Mouse (Mus musculus): ENCODE results near the gene Alg9. TPM values are rescaled to one million over a fixed set of nuclear protein-coding genes. Genes with fewer than 3 reads are reported as not detected.

Gene Alg9
- polyA plus RNA-seq, 1 experiment from 2014 or later, result 57.9 TPM

GRCm38 (mm10) chr9:50740867-50741784, 33.7 kb upstream of the Alg9 start:
- H3K27ac ChIP-seq (ENCODE audit: low read depth, low read length), result no peak overlapping the region
- H3K27me3 ChIP-seq (replicated peaks; ENCODE audit: control insufficient read depth, insufficient read depth, low read length), result no peaks in the 10 kb centered on the region
- no peak overlapping the region for H3K4me3 ChIP-seq (ENCODE audit: low read length)
- no peaks in the 10 kb centered on the region for H3K9me3 ChIP-seq (ENCODE audit: control insufficient read depth, low read length)
- no peak for ATAC-seq
- peaks cover 4% of the 10 kb centered on the region; the same call in 1 of the 2 replicates for H3K4me1 ChIP-seq (ENCODE audit: control insufficient read depth, insufficient read depth, low read depth, low read length)
- no peaks in the 10 kb centered on the region for H3K36me3 ChIP-seq (ENCODE audit: control insufficient read depth, insufficient read depth, low read length)
- no peak overlapping the region for H3K9ac ChIP-seq (ENCODE audit: low read depth, low read length)
- WGBS, result 87% methylated on average over 14 of the region's 14 CpGs
- H3K4me2 ChIP-seq (ENCODE audit: low read length), result no peak overlapping the region

- no peaks in the 10 kb centered on the region for H3K9me3 ChIP-seq (ENCODE audit: control insufficient read depth, low read length)
- H3K9ac ChIP-seq (ENCODE audit: low read depth, low read length), result no peak overlapping the region
- H3K36me3 ChIP-seq (ENCODE audit: control insufficient read depth, insufficient read depth, low read length), result no peaks in the 10 kb centered on the region
- ATAC-seq, result no peak
- H3K27ac ChIP-seq (ENCODE audit: low read depth, low read length), result no peak overlapping the region
- H3K4me1 ChIP-seq (ENCODE audit: control insufficient read depth, insufficient read depth, low read depth, low read length), result peaks cover 4% of the 10 kb centered on the region; the same call in 1 of the 2 replicates
- 0 out of 2 replicates have a peak, but pooled peaks cover 2% of the 10 kb centered on the region for H3K27me3 ChIP-seq (replicated peaks; ENCODE audit: control insufficient read depth, insufficient read depth, low read length)
- no peak overlapping the region for H3K4me2 ChIP-seq (ENCODE audit: low read length)
- WGBS, result 82% methylated on average over 3 of the region's 3 CpGs
- H3K4me3 ChIP-seq (ENCODE audit: low read length), result no peak overlapping the region
These were observed 32.6 kb upstream of the Alg9 start for GRCm38 (mm10) chr9:50742261-50742660.

- Histone ChIP-seq H3K4me3 (ENCODE audit: low read length) (no peak overlapping the region), H3K36me3 (ENCODE audit: control insufficient read depth, insufficient read depth, low read length) (no peaks in the 10 kb centered on the region), H3K9me3 (ENCODE audit: control insufficient read depth, low read length) (no peaks in the 10 kb centered on the region), H3K9ac (ENCODE audit: low read depth, low read length) (no peak overlapping the region), H3K27me3 (replicated peaks; ENCODE audit: control insufficient read depth, insufficient read depth, low read length) (0 out of 2 replicates have a peak, but pooled peaks cover 2% of the 10 kb centered on the region), H3K4me1 (ENCODE audit: control insufficient read depth, insufficient read depth, low read depth, low read length) (peaks cover 4% of the 10 kb centered on the region; the same call in 1 of the 2 replicates), H3K27ac (ENCODE audit: low read depth, low read length) (no peak overlapping the region), H3K4me2 (ENCODE audit: low read length) (no peak overlapping the region)
- ATAC-seq, result no peak
- 72% methylated on average over 2 of the region's 2 CpGs for WGBS
These were observed 32.1 kb upstream of the Alg9 start for GRCm38 (mm10) chr9:50742744-50743143.

GRCm38 (mm10) chr9:50745806-50746205, 29.0 kb upstream of the Alg9 start:
- ATAC-seq, result no peak
- Histone ChIP-seq H3K4me2 (ENCODE audit: low read length) (peak overlapping the region; percentile 66), H3K4me3 (ENCODE audit: low read length) (peak overlapping the region; percentile 37), H3K9me3 (ENCODE audit: control insufficient read depth, low read length) (no peaks in the 10 kb centered on the region), H3K27me3 (replicated peaks; ENCODE audit: control insufficient read depth, insufficient read depth, low read length) (0 out of 2 replicates have a peak, but pooled peaks cover 2% of the 10 kb centered on the region), H3K27ac (ENCODE audit: low read depth, low read length) (no peak overlapping the region), H3K36me3 (ENCODE audit: control insufficient read depth, insufficient read depth, low read length) (no peaks in the 10 kb centered on the region), H3K9ac (ENCODE audit: low read depth, low read length) (peak overlapping the region; percentile 57), H3K4me1 (ENCODE audit: control insufficient read depth, insufficient read depth, low read depth, low read length) (no peaks in the 10 kb centered on the region)
- 19% methylated on average over 7 of the region's 7 CpGs for WGBS

GRCm38 (mm10) chr9:50746214-50746677, 28.6 kb upstream of the Alg9 start, which contains the start of gene 2310030G06Rik:
TSS of gene 2310030G06Rik (minus strand) at chr9:50746536.
- WGBS, result 2% methylated on average over 19 of the region's 19 CpGs
- Histone ChIP-seq H3K9me3 (ENCODE audit: control insufficient read depth, low read length) (no peaks in the 10 kb centered on the region), H3K27me3 (replicated peaks; ENCODE audit: control insufficient read depth, insufficient read depth, low read length) (0 out of 2 replicates have a peak, but pooled peaks cover 2% of the 10 kb centered on the region), H3K9ac (ENCODE audit: low read depth, low read length) (peak within 1 kb of the TSS; percentile 57), H3K4me1 (ENCODE audit: control insufficient read depth, insufficient read depth, low read depth, low read length) (no peaks in the 10 kb centered on the region), H3K4me3 (ENCODE audit: low read length) (peak within 1 kb of the TSS; percentile 37), H3K4me2 (ENCODE audit: low read length) (peak within 1 kb of the TSS; percentile 66), H3K36me3 (ENCODE audit: control insufficient read depth, insufficient read depth, low read length) (no peaks in the 10 kb centered on the region), H3K27ac (ENCODE audit: low read depth, low read length) (no peak within 1 kb of the TSS)
- ATAC-seq, result 0 out of 2 replicates have a peak, but pooled peaks have one; percentile 14

GRCm38 (mm10) chr9:50750706-50751105, 24.1 kb upstream of the Alg9 start:
- no peak overlapping the region for H3K4me2 ChIP-seq (ENCODE audit: low read length)
- no peak for ATAC-seq
- H3K9me3 ChIP-seq (ENCODE audit: control insufficient read depth, low read length), result no peaks in the 10 kb centered on the region
- H3K4me3 ChIP-seq (ENCODE audit: low read length), result no peak overlapping the region
- H3K36me3 ChIP-seq (ENCODE audit: control insufficient read depth, insufficient read depth, low read length), result no peaks in the 10 kb centered on the region
- H3K4me1 ChIP-seq (ENCODE audit: control insufficient read depth, insufficient read depth, low read depth, low read length), result no peaks in the 10 kb centered on the region; the same call in 1 of the 2 replicates
- WGBS, result 74% methylated on average over 6 of the region's 6 CpGs
- no peak overlapping the region for H3K27ac ChIP-seq (ENCODE audit: low read depth, low read length)
- 0 out of 2 replicates have a peak, but pooled peaks cover 2% of the 10 kb centered on the region for H3K27me3 ChIP-seq (replicated peaks; ENCODE audit: control insufficient read depth, insufficient read depth, low read length)
- H3K9ac ChIP-seq (ENCODE audit: low read depth, low read length), result no peak overlapping the region

- Histone ChIP-seq H3K36me3 (ENCODE audit: control insufficient read depth, insufficient read depth, low read length) (no peaks in the 10 kb centered on the region), H3K4me1 (ENCODE audit: control insufficient read depth, insufficient read depth, low read depth, low read length) (no peaks in the 10 kb centered on the region; the same call in 1 of the 2 replicates), H3K4me2 (ENCODE audit: low read length) (no peak within 1 kb of the TSS), H3K4me3 (ENCODE audit: low read length) (no peak within 1 kb of the TSS), H3K27ac (ENCODE audit: low read depth, low read length) (no peak within 1 kb of the TSS), H3K9me3 (ENCODE audit: control insufficient read depth, low read length) (no peaks in the 10 kb centered on the region), H3K9ac (ENCODE audit: low read depth, low read length) (no peak within 1 kb of the TSS), H3K27me3 (replicated peaks; ENCODE audit: control insufficient read depth, insufficient read depth, low read length) (0 out of 2 replicates have a peak, but pooled peaks cover 2% of the 10 kb centered on the region)
- 78% methylated on average over 22 of the region's 22 CpGs for WGBS
- ATAC-seq, result no peak
These were observed 23.5 kb upstream of the Alg9 start, which contains the start of gene Cryab for GRCm38 (mm10) chr9:50751323-50751722. TSS of gene Cryab (plus strand) at chr9:50751325.

GRCm38 (mm10) chr9:50752054-50752602, 22.7 kb upstream of the Alg9 start, which contains the start of gene Hspb2:
TSS of gene Hspb2 (minus strand) at chr9:50752354.
- no peaks in the 10 kb centered on the region; the same call in 1 of the 2 replicates for H3K4me1 ChIP-seq (ENCODE audit: control insufficient read depth, insufficient read depth, low read depth, low read length)
- no peaks in the 10 kb centered on the region for H3K36me3 ChIP-seq (ENCODE audit: control insufficient read depth, insufficient read depth, low read length)
- H3K9ac ChIP-seq (ENCODE audit: low read depth, low read length), result no peak within 1 kb of the TSS
- 0 out of 2 replicates have a peak, but pooled peaks cover under 1% of the 10 kb centered on the region for H3K27me3 ChIP-seq (replicated peaks; ENCODE audit: control insufficient read depth, insufficient read depth, low read length)
- no peak within 1 kb of the TSS for H3K27ac ChIP-seq (ENCODE audit: low read depth, low read length)
- H3K9me3 ChIP-seq (ENCODE audit: control insufficient read depth, low read length), result no peaks in the 10 kb centered on the region
- WGBS, result 64% methylated on average over 14 of the region's 14 CpGs
- ATAC-seq, result no peak
- H3K4me2 ChIP-seq (ENCODE audit: low read length), result peak within 1 kb of the TSS; percentile 11; the same call in 1 of the 2 replicates
- H3K4me3 ChIP-seq (ENCODE audit: low read length), result no peak within 1 kb of the TSS
